Mouse (Mus musculus) olfactory bulb, adult 2 months (tissue): ENCODE measurements around the gene Tmem117.

Experiments used
- CTCF ChIP-seq: fragments of 200-500 bp; IDR thresholded peaks from 2 replicates; pipeline ENCODE4 v1.5.1; 2012; ENCODE audit warnings: low read depth, mild to moderate bottlenecking, low read length, moderate library complexity; ENCODE audit not compliant: insufficient read depth
- POLR2A ChIP-seq: fragments of 200-500 bp; IDR thresholded peaks from 2 replicates; pipeline ENCODE4 v1.6.1; 2012; ENCODE audit warnings: mild to moderate bottlenecking, low read depth, low read length, moderate library complexity; ENCODE audit not compliant: insufficient read depth

DNA sequence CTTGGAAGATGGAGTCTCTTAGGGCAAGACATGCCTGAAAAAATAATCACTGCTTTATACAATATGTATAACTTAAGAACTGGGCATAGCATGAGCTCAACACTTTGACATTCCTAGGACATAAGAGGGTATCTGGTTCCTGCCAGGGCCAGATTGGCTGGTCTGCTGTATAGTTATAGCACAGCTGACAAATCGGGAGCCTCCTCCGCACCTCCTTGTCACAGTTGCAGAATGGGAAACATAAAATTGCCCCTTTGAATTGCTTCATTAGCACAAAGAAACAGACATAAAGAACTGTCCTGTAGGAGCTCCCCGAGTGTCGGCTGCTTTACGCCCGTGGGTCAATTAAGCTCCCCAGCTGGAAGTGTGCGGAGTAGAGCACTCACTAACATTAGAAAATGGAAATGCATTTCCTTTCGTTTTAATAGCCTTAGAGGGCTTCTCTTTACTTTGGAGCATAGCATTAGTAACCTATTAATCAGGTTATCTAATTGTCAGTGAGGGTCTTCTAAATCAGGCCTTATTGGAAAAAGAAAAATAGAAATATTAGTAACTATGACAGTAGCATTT, 426.1 kb downstream of the Tmem117 start:
- TF ChIP-seq CTCF (no peak), POLR2A (no peak)
